Mouse (Mus musculus) limb, embryonic 10.5 days (tissue): ENCODE measurements at regions not wholly inside any gene's neighbourhood (a gene's known extent, or its start where the extent isn't known, plus 50 kb on each side); places are given as distances from the start of the nearest gene placed in this dataset.
A peak's percentile ranks its signal among the peaks of the same experiment; 100 is the strongest.

ENCODE experiments used
- DNase-seq: peaks from one replicate; pipeline ENCODE4 v3.0.0-alpha.2; 2017; ENCODE audit warnings: low spot score
- H3K27ac ChIP-seq: fragments of 300-500 bp; sonication (generic); 2 replicates; pipeline ENCODE4 v1.5.1; 2016; ENCODE audit warnings: mild to moderate bottlenecking
- H3K27me3 ChIP-seq: fragments of 300-500 bp; sonication (generic); 2 replicates; pipeline ENCODE4 v1.6.1; 2016; ENCODE audit warnings: low read depth, mild to moderate bottlenecking; ENCODE audit not compliant: poor library complexity, severe bottlenecking
- H3K36me3 ChIP-seq: fragments of 300-500 bp; sonication (generic); 2 replicates; pipeline ENCODE4 v1.6.1; 2016; ENCODE audit warnings: mild to moderate bottlenecking, moderate library complexity
- H3K4me1 ChIP-seq: fragments of 300-500 bp; sonication (generic); 2 replicates; pipeline ENCODE4 v1.6.1; 2016
- H3K4me3 ChIP-seq: fragments of 300-500 bp; sonication (generic); 2 replicates; pipeline ENCODE4 v1.5.1; 2016; ENCODE audit warnings: mild to moderate bottlenecking, moderate library complexity
- H3K9me3 ChIP-seq: fragments of 300-500 bp; sonication (generic); replicated peaks from 2 replicates; pipeline ENCODE4 v1.6.1; 2016; ENCODE audit warnings: mild to moderate bottlenecking
- WGBS: fragments of 180-500 bp; shearing (Covaris S2); methylation state at CpG from one replicate; pipeline ENCODE4 v1.1.7; 2016; 5-methylcytosine and 5-hydroxymethylcytosine counted together

- WGBS, result 92% methylated on average over 10 of the region's 10 CpGs
- Histone ChIP-seq H3K4me1 (no peaks in the 10 kb centered on the region), H3K9me3 (no peaks in the 10 kb centered on the region)
Measured at GRCm38 (mm10) chr2:170675731-170676130, 55.9 kb upstream of the Dok5 start.

GRCm38 (mm10) chr2:170673683-170674082, 57.9 kb upstream of the Dok5 start:
- no peaks in the 10 kb centered on the region for H3K27me3 ChIP-seq
- H3K9me3 ChIP-seq, result no peaks in the 10 kb centered on the region
- H3K4me3 ChIP-seq, result no peak overlapping the region
- H3K27ac ChIP-seq, result no peak overlapping the region
- DNase-seq, result no peak
- 86% methylated on average over 6 of the region's 6 CpGs for WGBS
- H3K4me1 ChIP-seq, result no peaks in the 10 kb centered on the region
- no peaks in the 10 kb centered on the region for H3K36me3 ChIP-seq

More at GRCm38 (mm10) chr2:170675731-170676130, 55.9 kb upstream of the Dok5 start:
- DNase-seq, result no peak
- no peaks in the 10 kb centered on the region for H3K36me3 ChIP-seq
- H3K27ac ChIP-seq, result no peak overlapping the region
- no peaks in the 10 kb centered on the region for H3K27me3 ChIP-seq
- no peak overlapping the region for H3K4me3 ChIP-seq

GRCm38 (mm10) chr2:170672789-170673188, 58.8 kb upstream of the Dok5 start:
- no peaks in the 10 kb centered on the region for H3K4me1 ChIP-seq
- 97% methylated on average over 1 of the region's 1 CpGs for WGBS
- H3K27me3 ChIP-seq, result no peaks in the 10 kb centered on the region
- H3K36me3 ChIP-seq, result no peaks in the 10 kb centered on the region
- H3K9me3 ChIP-seq, result no peaks in the 10 kb centered on the region
- DNase-seq, result no peak
- H3K27ac ChIP-seq, result no peak overlapping the region
- H3K4me3 ChIP-seq, result no peak overlapping the region

- Histone ChIP-seq H3K27me3 (no peaks in the 10 kb centered on the region), H3K27ac (no peak overlapping the region), H3K4me1 (no peaks in the 10 kb centered on the region), H3K36me3 (no peaks in the 10 kb centered on the region), H3K9me3 (no peaks in the 10 kb centered on the region), H3K4me3 (no peak overlapping the region)
- WGBS, result 91% methylated on average over 12 of the region's 12 CpGs
- no peak for DNase-seq
Measured at GRCm38 (mm10) chr2:170668960-170669359, 62.6 kb upstream of the Dok5 start.

- no peak for DNase-seq
- no peaks in the 10 kb centered on the region for H3K36me3 ChIP-seq
- 86% methylated on average over 6 of the region's 6 CpGs for WGBS
- H3K9me3 ChIP-seq, result no peaks in the 10 kb centered on the region
- no peak overlapping the region for H3K4me3 ChIP-seq
- no peaks in the 10 kb centered on the region for H3K4me1 ChIP-seq
- H3K27me3 ChIP-seq, result no peaks in the 10 kb centered on the region
- no peak overlapping the region for H3K27ac ChIP-seq
Measured at GRCm38 (mm10) chr2:170668497-170668896, 63.1 kb upstream of the Dok5 start.

GRCm38 (mm10) chr2:170662069-170662980, 60.5 kb upstream of the 4930470P17Rik start:
- Histone ChIP-seq H3K27me3 (no peaks in the 10 kb centered on the region), H3K36me3 (no peaks in the 10 kb centered on the region), H3K4me1 (peaks cover 29% of the 10 kb centered on the region), H3K27ac (no peak overlapping the region), H3K9me3 (no peaks in the 10 kb centered on the region), H3K4me3 (no peak overlapping the region)
- DNase-seq, result no peak
- 90% methylated on average over 25 of the region's 25 CpGs for WGBS

GRCm38 (mm10) chr2:170659291-170659690, 57.5 kb upstream of the 4930470P17Rik start:
- no peak overlapping the region for H3K27ac ChIP-seq
- WGBS, result 81% methylated on average over 8 of the region's 8 CpGs
- H3K9me3 ChIP-seq, result no peaks in the 10 kb centered on the region
- no peaks in the 10 kb centered on the region for H3K36me3 ChIP-seq
- H3K4me3 ChIP-seq, result no peak overlapping the region
- no peaks in the 10 kb centered on the region for H3K27me3 ChIP-seq
- no peak for DNase-seq
- peaks cover 32% of the 10 kb centered on the region for H3K4me1 ChIP-seq

- H3K4me1 ChIP-seq, result peaks cover 38% of the 10 kb centered on the region
- no peak overlapping the region for H3K27ac ChIP-seq
- H3K4me3 ChIP-seq, result no peak overlapping the region
- H3K9me3 ChIP-seq, result no peaks in the 10 kb centered on the region
- no peaks in the 10 kb centered on the region for H3K27me3 ChIP-seq
- WGBS, result 41% methylated on average over 7 of the region's 7 CpGs
- no peak for DNase-seq
- H3K36me3 ChIP-seq, result no peaks in the 10 kb centered on the region
Measured at GRCm38 (mm10) chr2:170658520-170658919, 56.7 kb upstream of the 4930470P17Rik start.

GRCm38 (mm10) chr2:170657821-170658221, 56.0 kb upstream of the 4930470P17Rik start:
- peak overlapping the region; percentile 46 for H3K27ac ChIP-seq
- peaks cover 41% of the 10 kb centered on the region for H3K4me1 ChIP-seq

GRCm38 (mm10) chr2:170652128-170652527, 50.3 kb upstream of the 4930470P17Rik start:
- Histone ChIP-seq H3K27me3 (no peaks in the 10 kb centered on the region), H3K36me3 (no peaks in the 10 kb centered on the region), H3K4me1 (peaks cover 11% of the 10 kb centered on the region), H3K9me3 (no peaks in the 10 kb centered on the region), H3K27ac (no peak overlapping the region), H3K4me3 (no peak overlapping the region)
- DNase-seq, result no peak
- WGBS, result 95% methylated on average over 11 of the region's 11 CpGs

More at GRCm38 (mm10) chr2:170657821-170658221, 56.0 kb upstream of the 4930470P17Rik start:
- Histone ChIP-seq H3K36me3 (no peaks in the 10 kb centered on the region), H3K4me3 (no peak overlapping the region), H3K27me3 (no peaks in the 10 kb centered on the region), H3K9me3 (no peaks in the 10 kb centered on the region)
- DNase-seq, result no peak
- 4% methylated on average over 7 of the region's 7 CpGs for WGBS
